Mouse (Mus musculus) left cerebral cortex, postnatal 14 days (tissue): ENCODE results near the gene Gm21970. TPM values are rescaled to one million over a fixed set of nuclear protein-coding genes. Genes with fewer than 3 reads are reported as not detected.
"Not testable (repeated sequence)": the region's sequence is repeated elsewhere in the genome, so short reads cannot be mapped to it uniquely, and the experiment has no call there.

Experiments used
- DNase-seq, 2 experiments: peaks; one replicate each; pipeline ENCODE4 v3.0.0; 2021 to 2022; ENCODE audit warnings: low spot score in 2 of 2, mixed read lengths in 1 of 2
- intact Hi-C: fragments of 180-260 bp; cut with DNase I; formaldehyde crosslinking; loops from one replicate; pipeline ENCODE4 v1.15.1; 2025
- total RNA-seq, 2 experiments: library from RNA; stranded (reverse); gene quantifications; 2 replicates each; pipeline ENCODE4 v1.2.3; 2021

Gm21970 gene
- total RNA-seq, 2 experiments from 2014 or later, result not detected

GRCm38 (mm10) chr16:91427461-91427860, 35.9 kb downstream of the Gm21970 start:
- DNase-seq, result no peak
- intact Hi-C loops, result no loop called here

GRCm38 (mm10) chr16:91428259-91428865, 36.8 kb downstream of the Gm21970 start:
- intact Hi-C loops, result no loop called here
- no peak for DNase-seq

- intact Hi-C loops, result no loop called here
- no peak for DNase-seq
Measured at GRCm38 (mm10) chr16:91432720-91433328, 41.3 kb downstream of the Gm21970 start.

- intact Hi-C loops, result no loop called here
- no peak for DNase-seq
Measured at GRCm38 (mm10) chr16:91433329-91433933, 41.9 kb downstream of the Gm21970 start.

- intact Hi-C loops, result no loop called here
- no peak for DNase-seq
Measured at GRCm38 (mm10) chr16:91434119-91434518, 42.6 kb downstream of the Gm21970 start.

- no peak for DNase-seq
- intact Hi-C loops, result no loop called here
Measured at GRCm38 (mm10) chr16:91438081-91438480, 46.6 kb downstream of the Gm21970 start.

GRCm38 (mm10) chr16:91438599-91438998, 47.1 kb downstream of the Gm21970 start:
- intact Hi-C loops, result not testable (repeated sequence)

GRCm38 (mm10) chr16:91441366-91441765, 49.8 kb downstream of the Gm21970 start:
- DNase-seq, result peak in 1 of 2 experiments; percentile 17
- intact Hi-C loops, result no loop called here

More at GRCm38 (mm10) chr16:91438599-91438998, 47.1 kb downstream of the Gm21970 start:
- DNase-seq, result not testable (repeated sequence)

- DNase-seq, result no peak
- intact Hi-C loops, result no loop called here
Measured at GRCm38 (mm10) chr16:91441811-91442240, 50.3 kb downstream of the Gm21970 start.

- peak in 1 of 2 experiments; percentile 25 for DNase-seq
- intact Hi-C loops, result no loop called here
Measured at GRCm38 (mm10) chr16:91442446-91442845, 50.9 kb downstream of the Gm21970 start.

GRCm38 (mm10) chr16:91443211-91443611, 51.7 kb downstream of the Gm21970 start:
- intact Hi-C loops, result no loop called here
- no peak for DNase-seq

- intact Hi-C loops, result no loop called here
- DNase-seq, result no peak
Measured at GRCm38 (mm10) chr16:91444847-91445246, 53.3 kb downstream of the Gm21970 start.

GRCm38 (mm10) chr16:91445566-91445965, 54.0 kb downstream of the Gm21970 start:
- intact Hi-C loops, result no loop called here
- DNase-seq, result no peak

- intact Hi-C loops, result no loop called here
Measured at GRCm38 (mm10) chr16:91446778-91447511, 55.4 kb downstream of the Gm21970 start.

GRCm38 (mm10) chr16:91447512-91447900, 56.0 kb downstream of the Gm21970 start:
- intact Hi-C loops, result no loop called here
- DNase-seq, result no peak

More at GRCm38 (mm10) chr16:91446778-91447511, 55.4 kb downstream of the Gm21970 start:
- no peak for DNase-seq

GRCm38 (mm10) chr16:91448088-91448487, 56.6 kb downstream of the Gm21970 start:
- intact Hi-C loops, result no loop called here
- DNase-seq, result no peak

GRCm38 (mm10) chr16:91448895-91449294, 57.4 kb downstream of the Gm21970 start:
- intact Hi-C loops, result no loop called here
- DNase-seq, result no peak

- DNase-seq, result no peak
- intact Hi-C loops, result no loop called here
Measured at GRCm38 (mm10) chr16:91450137-91451064, 58.9 kb downstream of the Gm21970 start.

- no peak for DNase-seq
- intact Hi-C loops, result no loop called here
Measured at GRCm38 (mm10) chr16:91451949-91452348, 60.4 kb downstream of the Gm21970 start.
